Mouse (Mus musculus) T-helper 2 cell (primary cell): Measurements from ENCODE around the gene Pou4f1.

Source experiments
- in situ Hi-C: fragments of 300-600 bp; cut with MboI, MseI; formaldehyde crosslinking; loops from one replicate; pipeline ENCODE4 v1.15.1; 2025; ENCODE audit warnings: high pct_unique_total_duplicates

Gene Pou4f1

DNA sequence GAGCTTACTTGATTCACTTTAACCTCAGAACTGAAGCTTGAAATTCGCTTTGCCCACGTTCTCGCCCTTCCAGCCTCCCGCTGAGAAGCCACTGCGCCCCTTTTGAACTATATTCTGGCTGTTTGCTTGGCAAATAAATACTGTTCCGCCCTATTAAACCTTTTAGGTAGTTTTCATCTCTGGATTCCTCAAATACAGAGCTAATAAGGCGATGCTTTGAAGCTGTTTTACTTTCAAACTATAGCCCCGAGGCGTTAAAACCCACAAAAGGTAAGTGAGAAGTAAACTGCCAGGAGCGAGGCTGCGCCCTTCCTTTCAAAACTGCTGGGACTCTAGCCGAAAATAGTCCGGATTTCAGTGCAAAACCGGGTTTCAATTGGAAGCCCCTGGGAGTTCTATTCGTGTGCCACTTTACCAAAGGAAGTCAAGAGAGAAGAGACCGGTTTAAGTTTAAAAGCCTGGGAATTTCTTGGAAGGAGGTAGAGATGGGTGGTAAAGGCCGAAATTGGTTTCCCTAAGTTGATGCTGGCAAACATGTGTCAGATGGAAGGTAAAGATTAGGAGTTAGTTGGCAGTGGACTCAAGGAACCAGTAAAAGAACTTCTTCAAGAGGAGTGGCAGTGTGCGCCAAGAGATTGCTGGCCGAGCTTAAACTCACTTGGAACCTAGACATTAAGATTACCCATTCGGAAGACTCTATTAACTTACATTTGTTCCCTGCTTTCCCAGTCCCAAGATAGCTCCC lies 9.7 kb downstream of the Pou4f1 start:
- in situ Hi-C loops: loop anchor here (25.0 kb wide), 1 partner anchor 1371 kb away; the partner anchor contains the start of gene Fbxl3

DNA sequence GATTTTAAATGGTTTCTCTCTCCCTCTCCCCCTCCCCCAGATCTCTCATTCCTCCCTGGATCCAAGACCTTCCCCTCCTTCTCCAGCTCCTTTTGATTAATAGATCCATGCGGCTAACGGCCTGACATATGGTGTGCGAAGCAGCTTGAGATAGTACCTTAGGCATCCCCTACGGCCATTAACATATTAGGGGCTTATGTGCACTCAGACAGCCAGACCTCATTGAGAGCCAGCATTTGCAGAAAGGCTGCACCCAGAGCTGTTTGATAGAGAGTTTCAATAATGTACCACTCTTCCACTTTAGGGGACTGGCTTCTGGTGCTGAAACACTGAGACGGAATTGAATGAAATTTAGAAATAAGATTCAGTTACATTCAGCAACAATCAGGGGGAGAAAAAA lies 10.8 kb downstream of the Pou4f1 start:
- in situ Hi-C loops: loop anchor here (25.0 kb wide), 1 partner anchor 1370 kb away; the partner anchor contains the start of gene Fbxl3

DNA sequence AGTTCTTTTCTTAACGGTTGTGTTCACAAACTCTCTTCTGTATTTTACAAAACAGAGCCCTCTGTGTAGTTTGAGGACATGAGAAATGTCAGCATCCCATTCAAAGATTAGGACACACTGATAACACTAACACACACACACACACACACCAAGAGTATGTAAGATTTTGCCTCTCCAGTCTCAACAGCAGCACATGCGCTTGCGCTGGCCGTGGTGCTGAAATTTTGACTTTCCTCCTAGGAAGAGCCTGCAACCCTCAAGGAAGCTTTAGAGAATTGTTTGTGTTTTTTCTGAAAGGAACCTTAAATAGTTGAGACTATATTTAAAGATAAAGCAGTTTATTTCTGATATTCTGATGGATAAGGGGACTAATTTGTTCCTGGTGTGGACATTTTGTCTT lies 14.0 kb downstream of the Pou4f1 start:
- in situ Hi-C loops: loop anchor here (25.0 kb wide), 1 partner anchor 1367 kb away; the partner anchor contains the start of gene Fbxl3

DNA sequence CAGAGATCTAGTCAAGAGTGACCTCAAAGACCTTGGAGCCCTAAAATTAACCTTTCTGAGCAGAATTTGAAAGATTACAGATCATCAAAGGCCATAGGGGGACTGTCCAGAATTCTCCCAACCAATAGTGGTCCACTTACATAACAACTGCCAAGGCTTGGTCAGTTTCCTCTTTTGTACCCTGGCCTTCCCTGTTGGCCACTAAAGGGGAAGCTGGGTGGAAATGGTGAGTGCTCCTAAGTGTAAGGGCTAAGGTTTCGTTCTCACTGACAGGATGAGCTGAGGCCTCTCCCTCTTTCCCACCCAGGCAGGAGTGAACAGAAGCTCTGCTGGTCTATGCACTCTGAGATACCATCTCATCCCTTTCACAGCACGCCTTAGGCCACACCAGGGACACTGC lies 33.5 kb downstream of the Pou4f1 start:
- in situ Hi-C loops: no loop called here

DNA sequence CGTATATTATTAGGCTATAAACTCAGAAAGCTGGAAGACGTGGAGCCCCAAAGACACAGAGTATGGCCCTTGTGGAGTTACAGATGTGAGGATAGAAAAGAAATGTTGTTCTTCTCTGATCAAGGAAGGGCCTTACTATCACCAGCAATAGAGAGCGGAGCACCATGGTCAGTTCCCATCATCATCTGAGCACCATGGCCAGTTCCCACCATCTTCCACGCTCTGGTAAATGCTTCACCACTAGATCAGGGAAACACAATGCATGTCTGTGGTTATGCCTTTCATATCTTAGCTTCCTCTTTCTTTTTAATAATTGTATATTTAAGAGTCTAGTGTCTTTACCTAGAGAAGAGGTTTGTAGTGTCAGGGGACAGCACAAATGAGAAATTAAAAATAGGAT lies 37.0 kb downstream of the Pou4f1 start:
- in situ Hi-C loops: no loop called here

DNA sequence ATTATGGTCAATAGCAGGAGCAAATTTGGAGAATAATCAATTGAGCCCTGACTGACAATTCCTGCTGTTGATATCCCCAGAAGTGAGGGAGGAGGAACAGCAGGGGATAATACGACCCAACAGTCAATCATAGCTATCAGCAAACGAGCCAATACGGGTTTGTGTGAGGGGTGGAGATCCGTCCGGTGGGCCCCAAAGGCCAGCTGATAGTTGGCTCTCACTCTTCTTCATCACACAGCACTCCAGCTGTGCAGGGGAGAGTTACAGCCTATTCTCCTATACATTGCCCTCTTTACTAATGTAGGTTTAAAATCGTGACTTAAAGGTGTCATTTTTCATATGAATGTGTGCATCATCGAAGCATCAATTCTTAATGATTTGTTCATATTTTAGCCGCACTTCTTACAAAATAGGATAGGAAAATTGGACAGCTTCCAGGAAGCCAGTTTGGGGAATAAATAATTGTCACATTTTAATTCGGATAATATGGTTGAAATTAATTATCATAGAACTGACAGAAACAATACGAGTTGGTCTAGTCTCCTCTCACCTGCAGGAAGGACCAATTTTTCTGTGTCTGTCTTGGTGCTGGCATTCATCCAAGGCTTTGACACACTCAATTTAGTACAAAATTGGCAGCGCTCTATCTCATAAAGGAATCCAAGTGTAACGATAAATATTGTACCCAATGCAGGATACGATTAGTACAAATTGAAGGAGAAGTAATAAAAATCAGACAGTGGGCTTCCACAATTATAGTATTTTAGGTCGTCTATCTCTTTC lies 43.9 kb downstream of the Pou4f1 start:
- in situ Hi-C loops: no loop called here
